Mouse (Mus musculus): ENCODE measurements around the gene Vstm2a.

Gene Vstm2a

GRCm38 (mm10) chr11:16257473-16257921 is at the start of gene Vstm2a:
Gene Vstm2a, plus strand, starts transcription at chr11:16257724.
- peak; percentile 27 to 42 for DNase-seq

- no peak for DNase-seq
These were observed 513 bp upstream of the Vstm2a start for GRCm38 (mm10) chr11:16257011-16257410.

DNA sequence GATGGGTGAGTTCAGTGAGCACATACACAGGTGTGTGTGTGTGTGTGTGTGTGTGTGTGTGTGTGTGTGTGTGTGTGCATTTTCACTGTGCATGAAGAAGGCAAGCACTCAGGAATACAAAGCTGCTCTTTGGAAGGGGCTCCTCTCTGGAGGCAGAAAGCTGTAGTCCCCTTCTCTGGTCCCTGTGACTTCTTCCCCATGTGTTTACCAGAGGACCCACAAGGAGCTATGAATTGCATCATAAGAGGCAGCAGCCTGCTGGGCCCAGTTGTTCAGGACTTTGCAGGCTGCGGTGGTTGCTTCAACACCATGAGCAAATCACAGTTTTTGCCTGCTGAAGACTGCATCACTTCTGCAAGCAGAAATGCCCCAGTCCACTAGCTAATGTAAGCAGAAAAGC is 776 bp downstream of the Vstm2a start:
- no peak for DNase-seq

DNA sequence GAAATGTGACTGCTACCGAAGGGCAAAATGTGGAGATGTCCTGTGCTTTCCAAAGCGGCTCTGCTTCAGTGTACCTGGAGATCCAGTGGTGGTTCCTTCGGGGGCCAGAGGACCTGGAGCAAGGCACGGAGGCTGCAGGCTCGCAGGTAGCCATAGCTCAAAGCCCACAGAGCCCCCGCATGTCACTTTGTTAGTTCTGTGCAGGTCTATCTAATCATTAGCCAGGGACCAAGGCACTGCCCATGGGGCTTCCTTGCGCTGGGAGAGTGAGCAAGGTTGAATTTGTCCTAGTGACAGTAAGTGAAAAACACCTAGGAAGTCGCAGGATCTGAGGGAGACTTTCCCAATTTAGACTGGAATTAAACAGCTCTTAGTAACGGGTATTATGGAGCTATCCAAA is 2.4 kb downstream of the Vstm2a start:
- peak in 1 of 2 experiments; percentile 7 for DNase-seq

DNA sequence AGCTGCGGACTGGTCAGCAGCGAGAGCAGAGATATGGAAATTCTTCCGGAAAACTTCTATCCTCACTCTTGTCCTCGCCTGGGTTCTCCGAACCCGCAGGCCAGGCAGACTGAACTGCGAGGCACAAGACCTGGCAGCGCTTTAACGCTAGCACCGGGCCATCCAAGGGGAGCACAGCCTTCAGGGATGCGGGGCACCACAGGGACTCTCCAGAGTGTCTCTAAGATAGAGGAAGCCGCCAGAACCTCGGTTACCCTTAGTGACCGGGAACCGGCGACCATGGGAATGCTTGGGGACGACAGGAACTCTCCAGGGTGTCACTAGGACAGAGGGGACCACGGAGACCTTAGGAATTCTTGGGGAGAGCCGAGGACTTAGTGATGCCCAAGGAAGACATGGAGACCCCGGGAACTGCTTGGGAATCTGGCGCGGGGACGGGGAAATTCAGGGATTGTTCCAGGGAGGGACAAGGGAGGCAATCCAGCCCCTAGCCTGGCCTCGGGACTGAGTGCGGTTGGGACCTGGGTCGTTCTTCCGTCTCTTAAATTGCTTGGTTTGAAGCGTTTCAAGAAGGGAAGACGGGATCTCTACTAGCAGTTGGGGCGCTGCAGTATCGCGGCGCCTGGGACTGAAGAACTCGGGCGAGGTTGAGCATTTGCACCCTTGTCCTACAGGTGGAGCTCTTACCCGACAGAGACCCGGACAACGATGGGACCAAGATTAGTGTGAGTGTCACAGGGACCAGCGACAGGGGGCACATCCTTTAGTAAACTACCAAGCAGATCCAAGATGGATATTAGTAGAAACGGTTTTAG is 3.4 kb downstream of the Vstm2a start:
- DNase-seq, result peak; percentile 68 to 73

DNA sequence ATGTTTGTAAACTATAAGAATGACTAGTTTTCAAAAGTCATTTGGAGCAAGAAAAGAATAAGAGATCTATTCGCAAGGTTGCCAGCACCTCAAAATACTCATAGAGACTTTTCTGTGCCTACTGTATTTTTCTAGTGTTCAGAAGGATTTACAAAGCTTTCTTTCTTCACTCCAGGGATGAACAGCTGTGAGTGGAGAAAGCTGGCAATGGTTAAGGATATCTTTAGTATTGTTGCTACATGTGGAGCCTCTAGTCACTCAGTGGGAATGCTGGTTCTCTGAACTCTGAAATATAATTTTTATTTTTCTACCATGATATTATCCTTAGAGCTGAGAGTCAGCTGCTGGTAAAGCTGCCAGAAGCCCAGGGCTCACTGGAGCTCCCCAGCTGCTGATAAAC is 10.9 kb downstream of the Vstm2a start:
- DNase-seq, result no peak

DNA sequence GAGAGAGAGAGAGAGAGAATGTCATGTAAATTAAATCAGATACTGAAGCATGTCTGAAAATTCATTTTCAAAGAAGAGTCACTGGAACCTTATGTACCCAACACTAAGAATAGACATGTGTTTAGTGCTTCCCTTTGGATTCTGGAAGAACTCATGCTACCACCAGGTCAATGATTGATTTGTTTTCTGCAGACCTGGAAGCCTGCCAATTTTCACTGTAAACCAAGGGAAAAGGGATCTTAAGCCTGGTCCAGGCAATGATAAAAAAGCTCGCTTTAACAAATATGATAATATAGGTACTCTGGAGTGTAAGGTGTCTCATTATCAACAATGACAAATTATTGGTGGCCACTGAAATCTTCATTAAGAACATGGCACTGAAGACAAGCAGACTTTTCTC is 32.9 kb downstream of the Vstm2a start:
- DNase-seq, result peak; percentile 4 to 7

DNA sequence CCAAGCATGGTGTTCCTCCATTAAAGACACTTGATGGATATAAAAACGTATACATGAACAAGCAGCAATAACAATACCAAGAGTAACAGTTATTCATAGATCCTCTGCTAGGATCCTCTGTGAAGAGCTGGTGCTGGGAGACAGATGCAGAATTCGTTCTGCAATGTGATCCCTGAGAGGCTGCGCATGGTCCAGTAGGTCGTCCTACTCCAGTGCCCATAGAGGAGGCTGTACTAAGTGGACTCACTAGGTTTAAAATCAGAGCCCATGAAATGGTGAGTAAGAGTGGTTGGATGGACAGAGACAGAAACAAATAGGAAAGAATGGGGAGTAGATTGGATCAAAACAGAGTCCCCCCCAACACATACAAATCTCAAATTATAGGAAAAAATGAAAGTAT is 35.4 kb downstream of the Vstm2a start:
- no peak for DNase-seq

GRCm38 (mm10) chr11:16296521-16296920 is 39.0 kb downstream of the Vstm2a start:
- DNase-seq, result no peak

GRCm38 (mm10) chr11:16299492-16299891 is 42.0 kb downstream of the Vstm2a start:
- DNase-seq, result no peak

DNA sequence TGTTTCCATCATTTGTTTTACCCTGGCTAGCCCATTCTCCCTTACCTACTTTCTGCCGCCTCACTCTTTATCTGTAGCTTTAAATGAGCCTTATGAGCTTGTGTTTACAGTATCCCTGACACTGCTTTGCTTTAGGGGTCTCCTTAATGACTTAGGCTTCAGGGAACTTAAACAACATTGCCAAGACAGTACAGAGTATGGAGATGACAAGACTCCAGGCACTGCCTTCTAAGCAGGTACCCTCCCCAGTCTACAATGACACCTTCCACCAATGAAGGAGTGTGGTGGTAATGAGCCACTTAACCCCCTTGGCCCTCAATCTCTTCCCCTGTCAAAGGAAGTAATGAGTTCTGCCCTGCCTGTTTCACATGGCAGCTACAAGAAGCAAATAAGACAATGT is 42.4 kb downstream of the Vstm2a start:
- DNase-seq, result no peak

DNA sequence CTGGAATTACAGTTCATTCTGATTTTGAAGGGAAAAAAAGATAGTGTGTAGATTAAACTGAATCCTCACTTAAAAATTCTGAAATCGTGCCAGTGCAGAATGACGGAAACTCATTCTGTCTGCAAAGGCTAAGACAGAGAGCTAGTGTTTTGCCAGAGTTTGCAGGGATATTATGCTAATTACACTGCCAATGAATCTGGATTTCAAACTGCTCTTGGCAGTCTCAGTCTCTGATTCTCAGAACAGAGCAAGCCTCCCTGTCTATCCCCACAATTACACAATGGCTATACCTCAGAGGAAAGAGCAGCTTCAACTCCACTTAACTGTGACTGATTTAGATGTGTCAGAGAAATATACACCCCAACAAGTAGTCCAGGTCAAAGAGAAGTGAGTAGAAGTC is 43.2 kb downstream of the Vstm2a start:
- DNase-seq, result no peak

- no peak for DNase-seq
These were observed 57.6 kb downstream of the Vstm2a start for GRCm38 (mm10) chr11:16315097-16315496.

DNA sequence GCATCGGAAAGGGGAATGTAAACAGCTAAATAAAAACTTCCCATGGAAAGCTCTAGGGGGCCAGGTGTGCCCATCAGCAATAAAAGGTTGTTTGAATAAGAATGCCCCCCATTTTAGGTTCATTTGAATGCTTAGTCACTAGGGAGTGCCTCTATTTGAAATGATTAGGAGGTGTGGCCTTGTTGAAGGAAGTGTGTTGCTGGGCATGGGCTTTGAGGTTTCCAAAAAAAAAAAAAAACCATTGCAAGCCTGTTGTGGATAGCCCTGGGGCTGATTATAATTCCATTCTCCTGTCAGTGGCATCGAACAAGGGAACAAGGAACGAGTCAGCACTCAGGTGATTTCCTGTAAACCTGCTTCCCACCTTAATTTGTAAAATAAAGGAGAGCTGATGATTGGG is 87.7 kb downstream of the Vstm2a start:
- DNase-seq, result no peak

DNA sequence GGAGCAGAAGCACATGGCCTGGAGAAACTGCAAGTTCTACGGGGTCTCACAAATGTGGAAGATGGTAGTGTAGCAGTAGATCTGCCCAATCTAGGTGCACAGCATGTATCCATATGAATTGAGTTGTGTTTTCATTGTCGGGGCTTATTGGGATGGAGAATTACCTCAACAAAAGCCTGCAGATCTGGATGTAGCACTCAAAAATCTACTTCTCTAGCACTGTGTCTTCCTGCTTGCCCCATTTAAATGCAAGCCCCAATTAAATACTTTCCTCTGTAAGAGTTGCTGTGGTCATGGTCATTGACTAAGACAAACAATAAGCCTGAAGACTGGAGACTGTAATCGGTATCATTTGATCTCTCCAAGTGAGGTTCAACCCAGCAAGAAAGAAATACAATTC is 88.2 kb downstream of the Vstm2a start:
- DNase-seq, result no peak

- DNase-seq, result no peak
These were observed 94.4 kb downstream of the Vstm2a start for GRCm38 (mm10) chr11:16351915-16352314.

GRCm38 (mm10) chr11:16354356-16354755 is 96.8 kb downstream of the Vstm2a start:
- DNase-seq, result no peak

DNA sequence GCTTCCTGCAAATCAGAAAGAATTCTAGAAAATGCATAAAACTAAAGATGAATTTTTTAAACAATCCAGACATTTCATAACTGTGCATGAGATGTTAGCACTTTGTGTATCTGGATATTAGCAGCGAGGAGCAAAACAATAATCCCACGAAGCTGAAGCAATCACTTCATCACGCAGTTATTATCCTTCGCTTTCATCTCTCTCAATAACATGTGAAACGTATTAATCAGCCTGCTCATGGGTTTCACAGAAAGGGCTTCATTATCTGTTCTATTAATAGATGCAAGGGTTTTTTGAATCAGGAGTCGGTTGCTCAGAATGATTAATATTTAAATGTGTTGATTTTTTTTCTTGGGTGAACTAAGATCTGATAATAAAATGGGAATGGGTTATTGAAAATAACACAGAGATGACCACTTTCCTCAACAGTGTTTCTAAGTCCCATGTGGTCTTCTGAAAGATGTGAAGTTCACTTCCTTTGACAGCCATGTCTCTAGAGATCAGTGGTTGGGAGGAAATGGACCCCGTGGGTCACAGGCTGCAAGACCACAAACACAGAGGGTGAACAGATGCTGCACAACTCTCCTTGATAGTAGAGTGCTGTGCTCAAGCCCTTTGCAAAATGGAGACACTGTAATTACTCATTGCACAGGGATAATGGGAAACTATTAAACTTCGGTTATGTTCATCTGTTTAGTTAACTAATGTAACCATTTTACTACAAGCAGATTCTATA is 109.5 kb downstream of the Vstm2a start:
- no peak for DNase-seq

DNA sequence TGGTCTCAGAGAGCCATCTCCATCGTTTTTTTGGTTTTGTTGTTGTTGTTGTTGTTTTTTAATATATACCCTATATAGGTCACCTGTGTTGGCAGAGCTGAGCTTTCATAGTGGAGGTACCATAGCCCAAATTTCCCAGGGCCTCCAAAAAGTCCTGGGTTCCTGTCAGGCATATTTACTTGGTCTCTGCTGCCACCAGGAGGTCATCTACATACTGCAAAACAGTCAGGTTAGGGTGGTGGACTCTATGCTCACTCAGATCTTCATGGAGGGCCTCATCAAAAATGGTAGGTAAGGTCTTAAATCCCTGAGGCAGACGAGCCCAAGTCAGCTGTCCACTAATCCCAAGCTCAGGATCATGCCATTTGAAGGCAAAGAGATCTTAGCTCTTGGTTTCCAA is 146.1 kb downstream of the Vstm2a start:
- DNase-seq, result peak; percentile 20 to 29

DNA sequence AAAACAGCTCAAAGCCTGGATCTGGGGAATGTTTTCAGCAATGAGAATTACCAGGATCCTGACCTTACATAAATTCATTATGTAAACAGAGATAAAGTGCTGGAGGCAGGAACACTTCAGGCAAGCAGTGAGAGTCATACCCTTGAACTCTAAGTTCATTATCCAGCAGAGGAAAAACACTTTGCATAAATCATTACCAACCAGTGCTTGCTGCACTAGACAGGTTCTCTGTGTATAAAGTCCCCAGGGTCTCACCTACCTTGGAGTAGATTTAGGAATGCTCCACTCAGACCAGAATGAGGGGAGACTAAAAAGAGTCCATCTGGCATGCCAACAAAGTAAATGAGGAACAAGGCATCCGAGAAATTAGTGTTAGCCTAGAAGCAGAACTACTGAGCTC is 154.2 kb downstream of the Vstm2a start:
- no peak for DNase-seq

GRCm38 (mm10) chr11:16412609-16413008 is 155.1 kb downstream of the Vstm2a start:
- DNase-seq, result peak; percentile 42 to 57

DNA sequence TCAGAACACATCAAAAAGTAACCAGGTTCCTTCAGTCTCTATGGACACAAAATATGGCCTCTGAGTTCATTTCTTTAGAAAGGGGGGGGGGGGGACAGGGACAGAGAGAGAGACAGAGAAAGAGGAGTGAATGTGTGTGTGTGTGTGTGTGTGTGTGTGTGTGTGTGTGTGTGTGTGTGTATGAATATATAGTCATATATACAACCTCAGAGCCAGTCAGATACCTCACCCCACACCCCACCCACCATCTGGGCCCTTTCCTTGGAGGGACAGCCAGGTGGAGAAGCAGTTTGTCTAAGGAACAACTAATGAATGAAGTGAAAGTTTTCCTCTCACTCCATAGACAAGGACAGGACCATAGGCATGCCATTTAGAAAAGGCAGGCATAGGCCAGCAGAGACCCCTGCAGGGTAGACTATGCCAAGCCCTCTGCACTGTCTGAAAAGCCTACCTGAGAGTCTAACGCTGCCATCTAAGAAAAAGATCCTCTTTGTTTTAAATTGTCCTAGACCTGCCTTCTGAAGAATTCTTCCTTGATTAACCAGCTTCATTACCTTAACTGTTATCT is 155.6 kb downstream of the Vstm2a start:
- DNase-seq, result no peak

- DNase-seq, result no peak
These were observed 182.2 kb downstream of the Vstm2a start for GRCm38 (mm10) chr11:16439548-16440251.
